Mouse (Mus musculus): Measurements from ENCODE around the gene Etnk1.

DNA sequence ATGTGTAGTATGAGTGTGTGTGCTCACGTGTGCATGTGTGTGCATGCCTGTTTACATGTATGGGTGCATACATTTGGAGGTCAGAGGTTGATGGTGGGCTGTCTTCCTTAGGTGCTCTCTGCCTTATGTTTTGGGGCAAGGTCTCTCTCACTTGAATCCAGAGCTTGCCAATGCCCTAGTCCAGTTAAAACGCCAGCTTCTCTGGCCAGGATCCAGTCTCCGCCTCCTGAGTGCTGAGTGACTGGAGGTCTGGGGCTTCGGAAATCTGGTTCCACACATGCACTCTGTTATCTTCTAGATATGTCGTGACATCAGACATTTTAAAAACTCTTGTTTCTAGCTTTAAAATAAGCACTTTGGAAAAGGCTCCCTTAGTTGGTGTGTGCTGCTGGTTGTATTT lies 61.7 kb downstream of the Etnk1 start:
- TF ChIP-seq CTCF (IDR thresholded peaks at IDR 0.05; ENCODE audit: extremely low read depth, insufficient read depth, low read length): no peak
- no peak for TF ChIP-seq POLR2A (IDR thresholded peaks at IDR 0.05; ENCODE audit: extremely low read depth, insufficient read depth, low read length)
